Mouse (Mus musculus): ENCODE measurements around the gene Tmem178b.

Gene Tmem178b

DNA sequence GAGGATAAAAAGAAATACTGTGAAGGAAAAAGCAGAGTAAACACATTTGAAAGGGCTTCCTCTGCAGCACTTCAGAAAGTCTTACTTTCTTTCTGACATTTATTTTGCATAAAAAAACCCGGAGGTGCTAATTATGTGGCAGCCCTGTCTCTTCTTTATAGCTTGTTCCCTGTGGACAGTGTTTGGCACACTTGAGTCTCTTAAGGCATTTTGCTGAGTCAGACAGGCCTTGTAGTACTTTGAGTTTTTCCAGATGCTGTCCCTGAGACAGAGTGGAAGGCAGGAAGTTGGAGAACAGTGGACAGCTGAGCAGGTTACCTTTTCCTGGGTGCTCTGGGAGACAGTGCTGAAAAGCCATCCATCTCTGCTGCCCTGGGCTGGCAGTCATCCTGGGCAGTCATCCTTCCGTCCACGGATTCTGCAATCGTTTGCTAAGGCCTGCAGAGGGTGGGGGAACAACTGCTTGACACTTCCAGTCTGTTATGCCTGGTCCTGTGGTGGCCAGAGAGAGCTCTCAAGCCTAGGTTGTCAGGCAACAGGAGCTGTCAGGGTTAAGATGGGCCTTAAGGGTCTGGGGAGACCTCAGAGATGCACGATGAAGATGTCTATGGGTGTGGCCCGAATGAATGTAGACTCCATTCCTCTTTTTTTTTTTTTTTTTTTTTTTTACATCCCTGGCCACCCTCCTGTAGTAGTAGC is 46.1 kb downstream of the Tmem178b start:
- CTCF ChIA-PET = no interaction called here

GRCm38 (mm10) chr6:39926442-39926841 is 53.4 kb downstream of the Tmem178b start:
- CTCF ChIA-PET = no interaction called here

GRCm38 (mm10) chr6:39936590-39936989 is 63.5 kb downstream of the Tmem178b start:
- CTCF ChIA-PET = no interaction called here

DNA sequence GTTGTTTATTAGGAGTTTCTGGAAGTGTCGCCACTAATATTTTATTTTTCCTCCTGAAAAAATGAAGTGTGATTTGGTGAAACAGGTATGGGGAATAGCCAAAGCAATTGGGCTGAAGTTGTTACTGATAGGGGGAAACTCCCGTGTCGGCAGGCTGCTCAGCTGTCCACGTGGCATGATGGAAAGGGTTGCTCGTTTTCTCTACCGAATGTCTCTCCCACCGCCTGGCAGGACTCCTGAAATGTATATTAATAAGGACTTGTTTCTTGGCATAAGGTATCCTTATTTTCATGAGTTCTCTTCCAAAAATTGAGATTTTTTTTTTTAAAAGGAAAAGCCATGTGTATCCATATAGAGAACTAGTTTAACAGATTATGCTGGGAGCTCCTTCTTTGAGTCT is 67.8 kb downstream of the Tmem178b start:
- CTCF ChIA-PET = no interaction called here

DNA sequence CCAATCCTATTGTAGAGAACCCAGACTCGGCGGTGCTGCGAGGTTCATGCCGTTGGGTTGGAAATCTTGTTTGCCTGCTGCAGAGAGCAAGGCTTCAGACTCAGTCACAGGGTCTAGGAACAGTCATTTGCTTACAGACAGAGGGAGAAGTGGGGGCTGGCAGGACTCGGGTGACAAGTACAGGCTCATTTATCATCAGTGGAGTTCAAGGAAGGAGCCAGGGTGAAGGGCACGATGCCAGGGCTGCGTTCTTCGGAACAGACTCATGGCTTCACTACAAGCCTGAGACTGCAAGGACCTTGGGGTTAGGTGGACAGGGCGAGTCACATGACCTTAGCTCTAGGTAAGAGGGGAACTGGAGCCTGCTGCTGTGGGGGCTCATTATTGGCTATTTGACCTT is 71.8 kb downstream of the Tmem178b start:
- CTCF ChIA-PET = no interaction called here

DNA sequence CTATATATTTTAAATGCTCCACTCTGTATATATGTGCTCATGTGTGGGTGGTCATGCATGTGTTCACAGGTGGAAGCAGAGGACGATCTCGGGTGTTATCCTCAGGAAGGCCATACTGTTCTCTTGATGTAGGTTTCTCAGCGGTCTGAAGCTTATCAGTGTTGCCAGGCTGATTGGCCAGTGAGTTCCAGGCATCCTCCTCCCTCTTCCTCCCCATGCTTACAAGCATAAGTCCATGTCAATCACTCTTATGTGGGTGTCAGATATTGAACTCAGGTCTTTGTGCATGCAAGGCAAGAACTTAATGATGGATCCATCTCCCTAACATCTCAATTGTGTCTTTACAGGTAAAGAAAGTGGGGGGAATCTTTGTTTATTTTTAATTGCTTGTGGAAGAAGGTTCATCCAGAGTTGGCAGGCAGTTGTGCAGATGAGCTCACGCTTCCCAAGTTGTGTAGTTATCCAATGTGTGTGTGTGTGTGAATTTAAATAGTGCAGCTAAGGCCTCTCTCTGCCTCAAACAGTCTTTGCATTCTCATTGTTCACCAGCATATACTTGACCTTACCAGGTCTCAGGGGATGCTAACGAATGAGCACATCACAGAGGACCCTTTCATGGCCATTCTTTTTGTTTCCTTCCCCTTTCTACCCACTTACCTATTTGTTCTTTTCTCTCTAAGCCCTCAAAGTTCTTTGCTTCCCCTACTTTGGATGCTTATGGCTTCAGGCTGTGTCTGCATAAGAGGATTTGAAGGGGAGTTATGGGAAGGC is 72.8 kb downstream of the Tmem178b start:
- CTCF ChIA-PET = no interaction called here

DNA sequence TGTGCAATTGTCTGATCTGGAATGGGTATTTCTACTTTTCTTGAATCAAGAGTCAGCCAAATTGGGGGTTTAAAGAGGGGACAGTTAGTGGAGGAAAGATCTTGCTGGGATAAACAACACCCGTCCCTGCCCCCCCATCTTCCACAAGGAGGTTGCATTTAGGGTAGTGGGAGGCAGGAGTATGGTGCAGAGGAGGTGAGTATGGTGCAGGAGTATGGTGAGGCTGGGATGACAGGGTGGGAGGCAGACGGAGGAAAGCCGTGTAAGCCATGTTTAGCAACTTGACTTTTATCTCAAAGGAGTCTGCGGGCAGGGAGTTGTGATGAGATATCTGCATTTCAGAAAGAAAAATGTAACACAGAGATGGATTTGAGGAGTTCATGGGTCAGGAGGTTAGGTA is 73.5 kb downstream of the Tmem178b start:
- CTCF ChIA-PET = no interaction called here

DNA sequence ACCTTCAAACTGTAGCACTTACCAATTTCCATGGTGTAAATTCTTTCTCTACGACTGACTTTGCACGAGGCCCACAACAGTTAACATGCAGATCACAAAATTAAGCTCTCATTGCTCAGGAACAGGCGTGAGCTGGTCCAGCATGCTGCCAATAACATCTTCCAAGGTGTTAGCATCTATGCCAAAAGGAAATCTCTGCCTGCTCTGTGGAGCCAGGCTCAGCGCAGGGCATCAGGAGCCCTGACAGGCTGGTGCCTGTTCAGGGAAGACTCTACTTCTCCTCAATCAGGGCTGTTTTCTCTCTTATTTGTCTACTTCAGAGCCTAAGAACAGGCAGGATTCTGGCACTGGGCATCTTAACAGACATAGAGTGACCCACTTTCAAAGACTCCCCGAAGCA is 80.9 kb downstream of the Tmem178b start:
- CTCF ChIA-PET = no interaction called here

DNA sequence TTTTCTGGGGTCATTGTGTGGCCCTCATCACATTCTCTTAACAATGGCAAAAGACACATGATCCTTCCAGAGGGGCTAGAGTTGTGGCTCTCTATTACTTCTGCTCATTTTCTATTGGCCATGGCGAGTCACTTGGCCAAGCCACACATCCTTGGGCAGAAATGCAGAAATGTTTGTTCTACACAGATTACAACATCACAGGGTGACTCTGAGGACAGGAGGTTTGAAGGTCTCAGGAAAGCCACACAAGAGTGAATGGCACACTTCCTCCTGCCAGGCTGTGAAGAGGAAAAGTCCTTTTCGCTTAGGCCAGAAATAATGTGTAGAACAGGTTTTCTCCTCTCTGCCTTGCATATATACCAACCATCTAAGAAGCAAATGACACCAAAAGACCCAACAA is 82.1 kb downstream of the Tmem178b start:
- CTCF ChIA-PET = no interaction called here

DNA sequence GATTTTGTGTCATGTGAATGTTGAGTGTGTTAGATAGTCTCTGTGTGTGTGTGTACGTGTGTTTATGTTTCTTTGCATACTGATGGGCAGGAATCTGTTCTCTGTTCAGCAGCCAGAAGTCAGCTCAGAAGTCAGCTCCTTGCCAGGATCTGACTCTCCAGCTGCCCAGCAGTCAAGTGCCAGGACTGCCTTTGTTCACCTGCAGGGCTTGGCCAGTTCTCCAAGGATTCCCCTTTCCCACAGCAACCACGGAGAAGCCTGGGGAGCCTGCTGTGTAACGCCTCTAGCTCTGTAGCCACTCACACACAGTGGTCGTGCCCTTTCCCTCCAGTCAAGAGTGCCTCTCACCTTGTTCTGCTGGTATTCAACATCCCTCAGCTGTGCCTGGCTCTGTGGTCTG is 91.5 kb downstream of the Tmem178b start:
- CTCF ChIA-PET = no interaction called here

- CTCF ChIA-PET = no interaction called here
Measured at GRCm38 (mm10) chr6:39970281-39970680, 97.2 kb downstream of the Tmem178b start.

DNA sequence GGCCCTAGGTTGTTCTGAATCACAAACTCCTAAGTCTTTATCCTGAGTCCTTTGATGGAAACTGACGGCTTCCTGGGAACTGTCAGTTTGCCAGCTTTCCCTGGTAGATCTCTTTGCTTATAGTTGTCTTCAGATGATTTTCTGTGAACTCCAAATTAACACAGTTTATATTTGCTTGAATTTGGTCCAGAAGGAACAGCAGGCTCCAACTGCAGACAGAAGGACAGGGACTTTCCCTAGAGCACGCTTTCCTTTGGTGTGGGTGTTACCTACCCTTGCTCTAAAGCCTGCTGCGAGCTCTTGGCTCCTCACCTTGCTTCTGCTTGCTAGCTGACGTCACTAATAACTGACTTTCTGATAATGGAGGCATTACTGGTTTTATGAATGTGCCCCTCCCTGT is 105.9 kb downstream of the Tmem178b start:
- CTCF ChIA-PET = no interaction called here

GRCm38 (mm10) chr6:39990772-39991171 is 117.7 kb downstream of the Tmem178b start:
- CTCF ChIA-PET = no interaction called here

DNA sequence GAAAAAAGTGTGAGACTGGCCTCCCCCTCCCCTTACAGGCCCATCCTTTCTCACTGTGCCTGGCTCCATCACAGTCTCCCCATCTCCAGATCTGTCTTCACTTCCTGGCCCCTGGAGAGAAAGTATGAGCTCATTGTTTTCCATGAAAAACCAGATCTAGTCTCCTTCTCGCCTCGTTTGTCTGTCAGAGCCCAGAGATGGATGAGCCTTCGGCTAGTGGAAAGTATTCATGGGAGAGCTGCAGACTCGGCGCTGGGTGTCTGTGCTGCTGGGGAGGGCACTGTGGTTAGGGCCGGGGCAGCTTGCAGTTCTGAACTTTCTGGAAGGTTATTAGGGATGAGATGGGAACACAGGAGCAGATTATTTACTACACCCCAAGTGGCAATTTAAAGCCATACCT is 118.9 kb downstream of the Tmem178b start:
- CTCF ChIA-PET = no interaction called here

DNA sequence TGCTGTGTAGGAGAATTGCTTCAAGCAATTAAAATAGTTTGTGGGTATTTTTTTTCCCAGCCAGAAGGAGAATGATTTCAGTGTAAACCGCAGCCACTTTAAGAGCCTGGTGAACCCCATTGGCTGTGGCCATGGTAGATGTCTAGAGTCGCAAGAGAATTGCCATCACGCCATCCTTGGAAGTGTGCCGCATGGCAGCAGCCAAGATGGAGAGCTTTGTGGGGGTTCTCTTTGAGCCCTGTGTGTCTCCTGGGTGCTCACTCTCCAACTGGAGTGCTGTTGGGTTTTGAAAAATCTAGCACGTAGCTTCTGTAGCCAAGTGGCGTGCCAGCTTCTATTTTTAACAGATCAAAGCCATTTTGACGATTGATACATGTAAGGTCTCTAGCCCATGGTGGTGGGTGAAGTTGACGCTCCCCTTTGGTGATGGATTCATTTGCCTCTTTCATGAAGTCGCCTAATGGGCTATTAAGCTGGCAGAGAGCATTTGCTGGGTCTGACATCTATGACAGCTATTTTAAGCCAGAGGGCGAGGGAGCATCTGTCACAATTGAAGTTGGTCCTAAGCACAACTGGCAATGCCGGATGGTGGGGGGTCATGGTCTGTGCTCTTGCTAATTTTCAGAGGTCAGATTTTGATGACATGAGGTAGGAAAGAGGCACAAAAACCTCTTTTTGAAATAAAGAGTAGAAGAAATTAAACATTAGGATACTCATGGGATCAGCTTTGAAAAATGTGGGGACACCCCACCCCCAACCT is 133.1 kb downstream of the Tmem178b start:
- CTCF ChIA-PET = no interaction called here

DNA sequence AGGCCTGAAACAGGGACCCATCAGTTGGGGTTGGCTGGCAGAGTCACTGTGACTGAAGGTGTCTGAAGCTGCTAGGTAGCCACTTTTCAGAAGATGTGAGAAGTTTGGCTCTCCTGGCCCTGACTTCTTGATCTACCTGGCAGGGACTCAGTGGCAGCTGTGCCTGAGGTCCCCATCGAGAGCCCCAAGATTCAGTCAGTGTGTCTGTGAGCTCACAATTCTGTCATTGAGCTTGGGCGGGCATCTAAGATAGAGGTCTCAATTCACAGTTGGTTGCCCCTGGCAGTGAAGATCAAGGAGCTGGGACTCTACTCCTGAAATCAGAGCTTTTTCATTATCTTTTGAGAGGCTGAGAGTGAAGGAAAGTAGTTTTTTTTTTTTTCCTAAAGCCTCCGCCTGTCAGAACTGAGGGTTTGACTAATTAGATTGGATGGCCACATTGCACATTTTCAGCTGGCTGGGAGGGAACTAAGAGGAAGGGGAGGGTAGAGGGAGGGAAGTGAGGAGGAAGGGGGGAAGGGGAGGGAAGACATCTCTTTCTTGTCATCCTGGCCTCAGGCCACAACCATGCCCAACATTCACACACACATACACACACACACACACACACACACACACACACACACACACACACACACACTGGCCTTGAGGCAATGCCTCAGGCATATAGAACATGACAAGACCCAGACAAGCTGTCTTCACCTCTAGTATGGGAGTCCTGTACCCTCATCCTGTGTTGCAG is 135.3 kb downstream of the Tmem178b start:
- CTCF ChIA-PET = interaction anchor here (0.7 kb wide), 1 partner anchor 27 kb away, joined by 9 read pairs; no protein-coding TSS in a partner anchor

DNA sequence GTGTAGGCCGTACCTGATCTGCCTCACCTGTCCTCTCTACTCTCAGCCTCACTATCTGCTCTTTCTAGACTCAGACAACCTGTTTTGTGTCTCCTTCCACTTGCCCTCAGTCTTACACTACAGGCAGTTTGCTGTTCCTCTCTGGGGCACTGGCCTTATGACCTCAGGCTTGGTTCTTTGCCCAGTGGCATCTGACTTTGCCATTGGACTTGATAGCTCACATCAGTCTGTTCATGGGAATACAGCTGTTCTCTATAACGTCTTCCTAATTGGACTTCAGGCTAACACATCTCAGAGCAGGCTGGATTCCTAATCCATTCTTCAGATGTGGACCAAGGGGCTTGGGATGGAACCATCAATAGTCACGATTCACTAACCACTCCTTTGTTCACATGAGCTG is 136.6 kb downstream of the Tmem178b start:
- CTCF ChIA-PET = no interaction called here

GRCm38 (mm10) chr6:40011066-40011465 is 138.0 kb downstream of the Tmem178b start:
- CTCF ChIA-PET = no interaction called here

DNA sequence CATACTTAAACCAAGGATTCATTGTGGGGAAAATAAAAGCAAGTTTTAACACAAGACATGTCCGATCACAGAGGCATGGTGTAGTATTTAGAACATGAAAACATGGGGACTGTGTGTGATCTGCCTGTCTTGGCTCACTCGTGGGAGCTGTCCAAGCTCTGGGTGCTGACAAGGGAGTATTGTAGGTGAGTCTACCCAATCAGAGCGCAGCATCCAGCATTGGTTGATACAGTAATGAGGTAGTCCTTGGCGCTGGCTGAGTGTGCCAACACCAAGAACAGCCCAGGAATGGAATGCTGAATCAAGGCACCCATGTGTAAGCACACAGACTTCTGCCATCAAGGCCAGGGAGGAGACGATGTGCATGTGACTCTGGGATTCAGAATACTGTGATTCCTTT is 138.5 kb downstream of the Tmem178b start:
- CTCF ChIA-PET = no interaction called here

GRCm38 (mm10) chr6:40013407-40013806 is 140.3 kb downstream of the Tmem178b start:
- CTCF ChIA-PET = interaction anchor here (0.6 to 0.7 kb wide), 2 partner anchors 8 to 230 kb away, joined by 3 to 4 read pairs; no protein-coding TSS in a partner anchor

GRCm38 (mm10) chr6:40015185-40015584 is 142.1 kb downstream of the Tmem178b start:
- CTCF ChIA-PET = no interaction called here
